Mouse (Mus musculus): ENCODE measurements around the gene Nup188.

The Nup188 gene

DNA sequence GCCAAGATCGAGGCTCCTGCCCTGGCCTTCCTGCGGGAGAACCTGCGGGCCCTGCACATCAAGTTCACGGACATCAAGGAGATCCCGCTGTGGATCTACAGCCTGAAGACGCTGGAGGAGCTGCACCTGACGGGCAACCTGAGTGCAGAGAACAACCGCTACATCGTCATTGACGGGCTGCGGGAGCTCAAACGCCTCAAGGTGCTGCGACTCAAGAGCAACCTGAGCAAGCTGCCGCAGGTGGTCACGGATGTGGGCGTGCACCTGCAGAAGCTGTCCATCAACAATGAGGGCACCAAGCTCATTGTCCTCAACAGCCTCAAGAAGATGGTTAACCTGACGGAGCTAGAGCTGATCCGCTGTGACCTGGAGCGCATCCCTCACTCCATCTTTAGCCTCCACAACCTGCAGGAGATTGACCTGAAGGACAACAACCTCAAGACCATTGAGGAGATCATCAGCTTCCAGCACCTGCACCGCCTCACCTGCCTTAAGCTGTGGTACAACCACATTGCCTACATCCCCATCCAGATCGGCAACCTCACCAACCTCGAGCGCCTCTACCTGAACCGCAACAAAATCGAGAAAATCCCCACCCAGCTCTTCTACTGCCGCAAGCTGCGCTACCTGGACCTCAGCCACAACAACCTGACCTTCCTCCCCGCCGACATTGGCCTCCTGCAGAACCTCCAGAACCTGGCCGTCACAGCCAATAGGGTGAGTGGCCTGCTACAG, 29.4 kb upstream of the Nup188 start:
- no peak for DNase-seq (ENCODE audit: low read depth)

DNA sequence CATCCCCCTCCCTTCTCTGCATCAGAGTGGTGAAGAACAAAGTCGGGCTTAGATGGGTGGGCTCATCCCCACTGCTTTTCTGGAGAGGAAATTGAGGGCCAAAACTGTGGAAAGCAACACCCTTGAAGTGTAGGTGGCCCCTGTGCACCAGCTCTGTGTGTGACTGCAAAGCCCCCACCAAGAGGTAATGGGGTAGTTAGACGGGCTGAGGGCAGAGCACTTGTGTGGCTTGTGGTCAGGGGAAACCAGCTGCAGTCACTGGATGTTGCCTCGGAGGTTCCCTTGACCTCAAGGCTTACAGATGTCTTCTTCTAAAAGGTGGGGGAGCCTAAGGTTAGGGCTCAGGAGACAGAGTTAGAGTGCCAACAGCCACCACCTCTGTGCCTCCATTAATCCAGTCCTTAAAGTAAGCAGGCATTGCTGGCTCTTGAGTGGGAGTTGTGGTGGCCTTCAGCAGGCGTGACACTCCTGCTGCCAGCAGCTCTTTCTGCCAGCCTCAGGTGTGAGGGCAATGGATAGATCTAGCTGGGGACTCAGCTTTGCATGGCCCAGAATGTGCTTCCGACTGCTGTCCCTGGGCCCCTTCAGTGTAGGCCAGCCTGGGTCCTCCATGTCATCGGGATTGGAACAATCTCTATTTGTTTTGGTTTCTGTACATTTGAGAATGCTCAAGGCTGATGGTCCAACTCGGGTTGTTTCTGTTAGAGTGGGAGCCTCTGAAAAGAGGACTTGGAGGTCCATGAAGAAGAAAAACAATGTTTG, 28.3 kb upstream of the Nup188 start:
- no peak for DNase-seq (ENCODE audit: low read depth)

DNA sequence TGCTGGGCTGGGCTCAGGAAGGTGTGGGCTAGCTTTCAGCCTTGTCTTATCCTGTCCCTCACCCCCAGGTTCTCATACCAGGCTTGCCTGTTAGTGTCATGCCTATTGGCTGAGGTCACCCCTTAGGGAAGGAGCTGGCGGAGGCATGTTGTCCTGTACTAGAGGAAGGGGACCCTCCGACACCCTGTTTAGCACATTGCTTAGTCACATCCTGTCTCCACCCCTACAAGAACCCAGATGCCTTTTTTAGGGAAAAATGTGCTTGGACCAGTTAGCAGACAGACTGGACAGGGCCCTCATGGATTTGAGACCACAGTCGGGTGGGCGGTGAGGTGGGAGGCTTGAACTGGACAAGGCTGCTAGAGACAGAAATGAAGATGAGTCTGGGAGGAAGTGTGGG, 27.6 kb upstream of the Nup188 start:
- no peak for DNase-seq (ENCODE audit: low read depth)

DNA sequence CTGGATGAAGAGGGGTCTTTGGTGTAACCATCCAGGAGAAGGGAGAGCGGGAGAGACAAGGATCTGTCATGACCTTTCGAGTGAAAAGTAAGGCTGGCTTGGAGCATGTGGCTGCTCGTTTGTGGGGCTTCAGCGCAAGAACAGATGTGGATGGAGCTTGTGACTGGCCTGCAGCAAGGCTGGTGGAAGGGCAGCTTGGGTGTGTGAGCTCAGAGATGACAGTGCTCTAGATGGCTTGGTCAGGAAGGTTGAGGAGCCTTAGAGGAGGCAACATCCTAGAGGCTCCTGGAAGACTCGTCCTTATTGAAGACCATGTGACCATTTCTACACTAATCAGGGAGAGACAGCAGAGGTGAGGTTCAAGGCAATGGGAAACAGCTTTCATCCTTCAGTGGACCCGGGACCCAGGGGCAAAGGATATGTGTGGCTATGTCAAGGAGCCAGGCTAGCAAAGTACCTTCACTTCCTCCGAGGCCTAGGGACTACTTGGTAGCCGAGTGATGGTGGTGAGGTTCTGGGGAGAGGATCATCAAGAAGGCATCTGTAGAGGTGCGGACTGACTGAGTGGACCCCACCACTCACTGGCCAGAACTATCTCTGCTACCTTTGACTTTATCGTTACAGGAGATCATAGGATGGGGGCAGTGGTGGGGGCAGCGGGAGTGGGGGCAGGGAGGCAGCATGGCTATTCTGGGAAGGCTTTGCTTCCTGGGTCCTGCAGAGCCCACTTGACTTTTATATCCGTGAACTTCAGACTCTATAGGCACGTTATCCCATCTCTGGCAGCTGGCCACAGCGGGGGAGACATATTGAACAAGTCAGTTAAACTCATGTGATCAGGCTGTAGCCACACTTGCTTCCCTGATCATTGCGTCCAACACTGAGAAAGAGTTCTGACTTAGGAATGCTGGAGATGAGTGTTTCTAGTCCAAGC, 26.8 kb upstream of the Nup188 start:
- no peak for DNase-seq (ENCODE audit: low read depth)

DNA sequence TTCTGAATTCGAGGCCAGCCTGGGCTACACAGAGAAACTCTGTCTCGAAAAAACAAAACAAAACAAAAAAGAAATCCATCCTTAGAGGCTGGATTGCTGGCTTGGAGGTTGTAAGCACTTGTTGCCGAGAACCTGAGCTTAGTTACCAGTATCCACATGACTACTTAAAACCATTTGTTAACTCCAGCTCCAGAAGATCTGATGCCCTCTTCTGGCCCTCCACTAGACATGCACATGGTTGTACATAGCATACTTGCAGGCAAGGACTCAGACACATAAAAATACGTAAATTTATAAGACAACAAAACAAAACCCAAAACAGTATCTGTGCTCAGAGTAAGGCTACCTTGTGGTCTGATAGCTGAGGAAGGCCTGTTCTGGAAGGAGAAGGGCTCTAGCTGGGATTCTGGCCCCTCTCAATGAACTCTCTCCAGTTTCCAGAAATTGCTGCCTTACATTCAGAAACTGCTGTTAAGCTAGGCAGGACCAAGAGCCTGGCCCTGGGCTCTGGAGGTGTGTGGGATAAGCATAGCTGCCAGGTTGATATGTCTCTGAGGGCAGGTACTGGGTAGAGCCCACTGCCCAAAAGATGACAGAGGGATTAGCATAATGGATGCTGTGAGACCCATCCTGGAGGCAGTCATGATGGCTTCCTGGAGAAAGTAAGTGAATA, 25.0 kb upstream of the Nup188 start:
- DNase-seq (ENCODE audit: low read depth), result no peak

DNA sequence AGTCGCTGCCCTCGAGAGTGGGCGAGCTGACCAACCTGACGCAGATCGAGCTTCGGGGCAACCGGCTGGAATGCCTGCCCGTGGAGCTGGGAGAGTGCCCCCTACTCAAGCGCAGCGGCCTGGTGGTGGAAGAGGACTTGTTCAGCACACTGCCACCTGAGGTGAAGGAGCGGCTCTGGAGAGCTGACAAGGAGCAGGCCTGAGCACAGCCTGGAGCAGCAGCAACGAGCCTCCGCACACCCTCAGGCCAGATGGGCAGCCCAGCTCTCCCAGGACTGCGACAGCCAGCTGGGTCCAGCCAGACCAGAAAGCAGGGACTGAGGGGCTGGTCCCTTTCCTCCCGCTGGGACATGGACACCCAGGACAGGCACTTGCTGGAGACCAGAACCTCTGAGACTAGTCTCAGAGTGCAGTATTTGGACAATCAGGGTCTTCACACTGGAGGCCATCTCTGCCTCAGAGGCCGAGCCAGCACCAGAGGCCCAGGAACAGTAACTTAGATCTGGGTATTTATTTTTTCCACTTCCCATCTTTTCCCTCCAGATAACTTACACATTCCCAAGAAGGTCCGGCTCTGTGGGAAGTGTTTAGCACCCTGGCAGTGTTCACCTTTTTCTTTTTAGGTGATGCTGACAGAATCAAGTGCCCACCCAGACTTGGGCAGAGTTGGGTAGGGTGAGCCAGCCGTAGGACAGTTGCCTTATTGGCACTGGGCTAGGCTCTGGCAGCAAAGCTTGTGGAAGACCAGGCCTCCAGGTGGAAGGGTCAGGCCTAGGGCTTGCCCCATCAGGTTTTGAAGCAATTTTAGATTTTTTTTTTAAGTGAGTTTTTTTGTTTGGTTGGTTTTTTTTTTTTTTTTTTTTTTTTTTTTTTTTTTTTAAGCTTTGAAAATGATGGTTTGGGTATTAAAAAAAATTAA, 24.0 kb upstream of the Nup188 start:
- no peak for DNase-seq (ENCODE audit: low read depth)

DNA sequence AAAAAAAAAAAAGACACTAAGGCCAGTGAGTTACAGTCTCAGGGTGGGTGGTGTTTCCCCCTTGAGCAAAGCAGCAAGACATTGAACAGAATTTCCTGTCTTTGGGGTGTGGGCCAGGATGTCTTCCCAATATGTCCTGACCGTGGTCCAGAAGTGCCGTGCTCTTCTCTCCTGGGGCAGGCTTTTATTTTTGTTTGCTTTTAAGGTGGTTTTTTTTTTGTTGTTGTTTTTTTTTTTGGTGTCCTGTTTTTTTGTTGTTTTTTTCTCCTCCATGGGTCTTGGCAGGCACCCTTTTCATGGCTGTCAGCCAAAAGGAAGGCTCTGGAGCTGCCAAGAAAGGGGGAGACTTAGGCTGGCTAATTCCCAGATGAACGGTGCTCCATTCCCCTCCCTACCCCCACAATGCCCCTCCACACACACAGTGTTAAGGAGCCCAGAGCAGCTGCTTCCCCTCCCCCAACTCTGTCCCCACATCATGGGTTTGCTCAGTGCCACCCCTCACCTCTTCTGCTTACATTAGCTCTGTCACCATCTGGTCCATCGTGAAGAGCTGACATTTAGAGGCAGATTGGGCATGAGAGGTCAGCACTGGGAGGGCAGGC, 23.3 kb upstream of the Nup188 start:
- no peak for DNase-seq (ENCODE audit: low read depth)

DNA sequence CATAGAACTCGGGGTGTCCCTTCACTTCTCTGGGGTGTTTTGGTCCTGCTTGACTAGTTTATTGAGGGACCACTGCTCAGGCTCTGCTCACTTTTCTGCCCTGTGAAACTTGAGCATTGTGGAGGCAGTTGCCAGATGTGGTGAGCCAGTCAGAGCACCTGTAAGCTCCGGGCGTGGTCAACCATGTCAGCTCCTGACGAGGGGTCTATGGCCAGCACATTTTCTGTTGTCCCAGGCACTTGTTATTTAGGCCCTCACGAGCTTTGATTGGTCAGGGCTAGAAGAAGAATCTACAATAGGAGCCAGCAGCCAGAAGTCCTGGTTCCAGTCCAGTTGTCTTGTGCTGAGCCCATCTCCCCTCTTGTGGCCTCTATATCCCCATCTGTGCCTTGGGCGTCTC, 22.4 kb upstream of the Nup188 start:
- no peak for DNase-seq (ENCODE audit: low read depth)

DNA sequence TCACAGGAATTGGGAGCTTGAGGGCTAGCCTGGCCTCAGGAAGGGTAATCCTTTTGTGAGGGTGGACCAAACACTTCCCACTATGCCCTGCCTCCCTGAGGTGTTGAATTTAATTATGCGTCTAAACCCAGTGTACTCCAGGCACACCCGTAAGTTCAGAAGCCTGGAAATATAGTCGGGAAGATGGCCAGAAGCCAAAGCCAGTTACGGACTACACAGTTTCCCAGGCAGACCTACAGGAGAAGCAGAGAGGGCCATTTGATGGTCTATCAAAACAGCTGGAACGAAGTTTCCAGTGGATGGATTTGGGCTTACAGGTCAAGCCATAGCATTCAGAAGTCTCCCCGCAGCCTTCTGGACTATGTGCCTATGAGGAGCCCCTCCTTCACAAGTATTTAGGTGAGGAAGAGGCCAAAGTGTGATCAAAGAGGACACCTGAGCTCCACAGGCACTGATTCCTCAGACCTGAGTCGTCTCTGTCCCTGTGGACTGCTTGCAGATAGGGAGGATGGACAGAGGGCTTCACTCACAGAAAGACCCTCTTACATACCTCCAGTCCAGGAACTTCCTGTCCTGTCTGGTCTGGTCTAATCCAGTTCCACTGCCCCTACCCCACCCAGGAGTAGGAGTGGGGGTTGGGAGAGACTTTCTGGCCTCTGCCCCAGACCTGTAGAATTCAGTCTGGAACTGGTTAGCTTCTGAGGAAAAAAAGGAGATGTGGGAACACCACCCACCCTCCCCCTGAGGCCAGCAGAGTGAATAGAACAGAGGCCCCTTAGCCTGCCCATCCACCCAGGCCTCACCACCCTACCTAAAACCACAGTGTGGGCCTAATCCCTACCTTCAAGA, 21.3 kb upstream of the Nup188 start:
- DNase-seq (ENCODE audit: low read depth), result no peak

DNA sequence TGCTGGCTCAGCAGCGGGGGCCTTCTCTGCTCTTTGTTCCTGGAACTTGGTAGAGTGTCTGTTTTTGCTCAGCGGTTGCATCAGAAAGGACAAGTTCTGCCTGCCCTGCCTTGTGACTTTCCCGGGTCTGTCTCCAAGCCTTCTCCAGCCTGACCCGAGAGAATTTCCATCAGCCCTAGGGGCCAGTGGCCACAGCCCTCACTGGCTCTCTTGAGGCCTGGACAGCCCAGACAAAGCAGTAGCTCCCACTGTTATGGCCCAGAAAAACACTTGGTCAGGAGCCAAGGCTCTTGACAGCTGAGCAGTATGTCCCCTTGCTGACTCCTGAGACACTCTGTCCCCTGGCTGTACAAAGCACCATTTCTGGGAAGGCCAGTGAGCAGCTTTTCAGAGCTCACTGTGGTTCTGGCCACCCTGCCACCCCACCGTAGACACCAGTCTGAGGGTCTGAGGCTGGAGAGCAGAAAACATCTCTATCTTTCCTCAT, 20.4 kb upstream of the Nup188 start, which contains the start of gene Phyhd1:
Gene Phyhd1 (plus strand): TSS at position 437 of the 487 bp plus-strand sequence.
- DNase-seq (ENCODE audit: low read depth), result no peak

DNA sequence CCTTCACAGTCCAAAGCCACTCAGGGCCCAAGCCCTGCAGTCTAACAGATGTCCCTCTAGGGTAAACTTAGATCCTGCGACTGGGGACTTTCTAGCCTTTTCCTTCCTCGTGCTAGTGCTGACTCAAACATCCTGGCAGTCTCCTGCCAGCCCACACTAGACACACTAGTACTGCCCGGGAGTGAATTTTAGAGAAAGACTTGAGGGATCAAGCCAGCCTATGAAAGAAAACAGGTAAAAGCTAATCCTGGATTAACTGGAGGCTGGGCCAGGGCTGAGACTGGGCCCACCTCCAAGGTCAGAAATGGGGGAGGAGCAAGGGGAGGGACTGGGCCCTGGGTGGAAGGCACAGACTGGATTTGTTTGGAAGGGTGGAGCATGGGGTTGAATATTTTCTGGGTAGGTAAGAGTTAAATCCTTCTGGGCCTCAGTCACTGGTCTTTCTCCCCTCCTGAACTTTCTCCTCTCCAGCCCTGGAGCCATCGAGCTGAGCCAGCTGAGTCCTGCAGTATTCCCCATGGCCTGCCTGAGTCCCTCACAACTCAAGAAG, 19.7 kb upstream of the Nup188 start:
- no peak for DNase-seq (ENCODE audit: low read depth)

DNA sequence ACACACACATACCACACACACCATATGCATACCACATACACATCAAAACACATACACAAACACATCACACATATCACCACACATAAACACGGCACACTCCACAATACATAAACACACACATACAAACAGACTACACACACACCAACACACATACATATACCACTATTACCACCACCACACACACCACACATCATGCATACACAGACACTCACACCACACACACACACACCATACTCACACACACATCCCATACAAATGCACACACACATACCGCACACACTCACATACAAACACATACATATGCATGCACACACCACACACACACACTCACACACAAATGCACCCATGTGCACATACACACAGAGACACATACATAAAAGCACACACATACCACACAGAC, 18.7 kb upstream of the Nup188 start:
- no peak for DNase-seq (ENCODE audit: low read depth)

DNA sequence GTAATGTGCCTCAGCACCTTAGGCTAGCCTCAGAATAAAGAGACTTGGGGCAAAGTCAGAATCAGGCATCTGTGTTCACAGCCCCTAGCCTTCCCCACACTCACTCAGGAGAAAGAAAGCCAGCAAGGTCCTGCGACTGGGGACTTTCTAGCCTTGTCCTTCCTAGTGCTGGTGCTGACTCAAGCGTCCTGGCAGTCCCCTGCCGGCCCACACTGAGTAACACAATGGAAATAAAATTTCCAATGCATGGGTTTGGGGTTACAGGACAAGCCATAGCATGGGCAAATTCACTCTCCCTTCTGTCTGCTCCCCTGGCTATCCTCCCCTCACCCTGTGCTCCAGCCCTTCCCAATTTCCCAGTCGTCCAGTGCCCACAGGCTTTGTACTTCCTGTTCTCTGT, 17.8 kb upstream of the Nup188 start:
- no peak for DNase-seq (ENCODE audit: low read depth)

DNA sequence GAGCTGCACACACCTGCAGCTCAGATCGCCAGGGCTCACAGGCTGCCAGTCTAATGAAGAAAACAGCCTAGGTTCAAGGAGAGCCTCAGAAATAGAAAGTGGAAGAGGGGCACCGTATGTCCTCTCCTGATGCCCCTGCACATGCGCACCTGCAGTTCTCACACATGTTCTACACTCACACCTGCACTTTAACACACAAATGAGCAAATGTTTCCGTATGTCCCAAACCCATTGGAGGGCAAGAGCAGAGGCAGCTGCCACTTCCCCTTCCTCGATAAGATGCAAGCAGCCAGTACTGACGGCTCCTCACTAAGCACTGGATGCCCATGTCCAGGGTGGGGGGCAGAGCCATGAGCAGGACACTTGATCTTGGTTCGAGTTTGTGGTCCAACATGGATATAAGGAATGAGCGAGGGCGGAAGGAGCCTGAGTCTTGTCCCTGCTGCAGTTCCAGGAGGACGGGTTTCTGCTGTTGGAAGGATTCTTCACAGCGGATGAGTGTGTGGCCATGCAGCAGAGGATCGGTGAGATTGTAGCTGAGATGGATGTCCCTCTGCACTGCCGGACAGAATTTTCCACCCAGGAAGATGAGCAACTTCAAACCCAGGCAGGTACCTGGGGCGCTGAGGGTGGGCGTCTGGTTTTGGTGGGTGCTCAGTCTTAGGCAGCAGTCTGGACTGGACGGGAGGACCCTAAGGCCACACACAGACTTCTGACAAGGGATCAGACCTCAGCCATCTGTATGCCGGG, 16.8 kb upstream of the Nup188 start:
- DNase-seq (ENCODE audit: low read depth), result no peak

DNA sequence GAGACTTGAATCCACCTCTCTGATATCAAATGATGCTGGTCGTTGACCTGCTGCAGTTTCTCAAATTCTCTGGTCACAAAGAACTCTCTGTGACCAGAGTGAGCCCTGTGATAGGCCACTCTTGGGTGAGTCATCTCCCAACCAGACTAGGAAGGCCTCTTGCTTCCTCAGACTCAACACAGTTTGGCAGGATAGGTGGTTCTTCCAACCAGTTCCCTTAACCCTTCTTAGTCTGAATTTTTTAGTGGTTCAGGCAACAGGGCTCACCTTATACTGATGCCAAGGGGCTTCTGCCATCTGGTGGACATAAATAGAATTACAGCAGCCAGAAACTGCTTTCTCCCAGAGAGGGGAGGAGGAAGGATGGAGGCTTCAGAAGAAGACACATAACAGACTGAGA, 16.1 kb upstream of the Nup188 start:
- DNase-seq (ENCODE audit: low read depth), result peak; percentile 63

DNA sequence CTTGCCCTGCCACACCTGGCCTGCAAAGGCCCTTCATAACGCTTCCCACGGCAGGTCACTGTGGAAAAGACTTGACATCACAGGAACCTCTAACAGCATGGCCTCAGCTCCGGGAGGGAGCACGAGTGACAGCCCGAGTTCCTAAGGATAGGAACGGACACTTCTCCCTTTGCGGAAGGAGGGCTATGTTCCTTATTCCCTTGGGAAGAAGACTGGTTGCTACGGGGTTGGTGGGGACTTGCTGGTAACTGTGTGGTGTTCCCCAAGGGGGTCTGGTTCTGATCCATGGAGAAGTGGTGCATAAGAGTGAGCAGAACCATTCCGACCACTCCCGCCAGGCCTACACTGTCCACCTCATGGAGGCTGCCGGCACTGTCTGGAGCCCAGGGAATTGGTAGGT, 5.5 kb upstream of the Nup188 start, which contains the start of gene Gm28038:
Gene Gm28038 (plus strand): TSS at position 301 of the 400 bp plus-strand sequence.
- DNase-seq (ENCODE audit: low read depth), result no peak

DNA sequence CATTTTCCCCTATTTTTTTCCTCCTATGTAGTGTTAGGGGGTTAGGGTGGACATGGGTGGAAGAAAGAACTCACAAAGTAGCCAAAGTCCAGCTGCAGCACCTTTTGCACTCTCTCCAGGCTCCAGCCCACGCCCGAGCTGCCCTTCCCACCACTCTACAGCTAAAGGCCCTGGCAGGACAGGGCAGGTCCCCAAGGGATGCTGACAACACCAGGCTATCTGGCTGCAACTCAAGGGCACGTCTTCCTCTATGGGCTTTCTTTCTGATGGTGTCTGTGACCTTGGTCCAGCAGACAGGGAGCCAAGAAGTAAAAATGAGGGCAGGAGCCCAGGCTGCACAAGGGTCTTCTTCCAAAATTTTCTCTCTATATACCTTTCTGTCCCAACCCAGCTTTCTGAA, 4.5 kb upstream of the Nup188 start:
- no peak for DNase-seq (ENCODE audit: low read depth)

DNA sequence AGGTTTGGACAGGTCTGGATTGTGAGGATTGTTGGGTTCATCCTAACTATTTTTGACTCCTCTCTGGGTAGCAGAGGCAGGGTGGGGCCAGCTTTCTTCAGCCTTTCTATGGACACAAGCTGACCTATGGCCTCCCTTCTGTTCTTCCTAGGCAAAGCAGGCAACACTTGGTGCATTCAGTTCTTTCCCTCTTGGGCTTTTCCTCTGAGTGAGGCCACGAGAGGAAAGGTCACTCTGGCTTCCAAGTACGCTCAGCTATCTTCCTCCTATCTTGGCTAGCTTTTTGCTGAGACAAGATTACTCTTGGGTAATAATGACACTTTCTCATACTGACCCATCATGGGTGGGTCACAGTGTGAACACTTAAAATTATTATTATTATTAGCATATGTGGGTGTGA, 3.0 kb upstream of the Nup188 start:
- no peak for DNase-seq (ENCODE audit: low read depth)
